Mouse (Mus musculus) CD4-positive, CD25-positive, alpha-beta regulatory T cell, adult 9 weeks (primary cell): ENCODE measurements around the gene Slc5a4a. TPM values are rescaled to one million over a fixed set of nuclear protein-coding genes. Genes with fewer than 3 reads are reported as not detected.

Experiments used
- polyA plus RNA-seq: library from polyadenylated mRNA; unstranded; fragments of 100-300 nt; shearing (Covaris generic); gene quantifications from one replicate; pipeline ENCODE4 v1.2.1, GENCODE M21; 2017

Gene Slc5a4a
- not detected for polyA plus RNA-seq

DNA sequence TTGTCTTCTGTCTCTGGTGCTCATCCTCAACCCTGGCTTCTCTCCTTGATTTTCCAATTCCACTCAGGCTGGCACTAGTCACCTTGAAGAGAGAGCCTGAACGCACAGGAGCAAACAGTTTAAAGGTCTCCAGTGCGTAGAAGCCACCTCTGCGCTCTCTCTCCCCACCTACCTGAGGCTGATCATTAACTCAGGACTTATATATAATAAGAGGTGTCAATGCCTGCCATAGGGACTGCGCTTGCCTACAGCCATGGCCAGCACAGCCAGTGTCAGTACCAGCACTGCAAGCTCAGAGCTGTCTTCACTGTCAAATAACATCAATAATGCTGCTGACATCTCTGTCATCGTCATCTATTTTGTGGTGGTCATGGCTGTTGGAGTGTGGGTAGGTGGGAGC lies at the start of gene Slc5a4a:
Gene Slc5a4a (plus strand): TSS at position 174 of the 400 bp plus-strand sequence.

DNA sequence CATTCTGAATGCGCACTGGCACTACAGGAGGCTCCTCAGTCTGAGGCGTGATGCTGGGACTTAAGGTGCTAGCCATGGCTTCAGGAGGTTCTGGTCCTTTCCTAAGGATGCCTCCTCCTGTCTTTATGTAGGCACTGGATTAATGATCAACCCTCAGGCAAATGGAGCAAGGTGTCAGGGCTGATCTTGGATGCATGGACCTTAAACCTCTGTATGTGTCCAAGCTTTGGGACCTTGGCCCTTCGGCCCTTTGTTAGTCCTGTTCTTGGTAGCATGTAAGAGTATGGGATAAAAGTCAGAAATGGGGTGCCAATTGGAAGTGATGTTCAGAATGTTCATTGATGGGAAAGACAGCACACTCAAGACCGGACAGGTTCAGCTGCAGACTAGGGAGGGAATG lies 36.4 kb upstream of the Slc5a4a start, which contains the start of gene Slc5a4b:
Gene Slc5a4b (minus strand): TSS at position 101 of the 400 bp plus-strand sequence.

GRCm38 (mm10) chr10:76237341-76238225 lies 90.3 kb downstream of the Slc5a4a start, which contains the start of gene Prmt2:
Gene Prmt2, minus strand, starts transcription at chr10:76237865.

Other genes starting within 250 kb of the Slc5a4a start
- 103 TPM for gene Smarcb1, start 225.8 kb upstream of the Slc5a4a start, polyA plus RNA-seq
- 42.4 TPM for gene Chchd10, start 214.3 kb upstream of the Slc5a4a start, polyA plus RNA-seq
- gene Mmp11, start 211.0 kb upstream of the Slc5a4a start, polyA plus RNA-seq: 11.1 TPM
- gene Gm867, start 206.8 kb upstream of the Slc5a4a start, polyA plus RNA-seq: not detected
- gene Vpreb3, start 204.4 kb upstream of the Slc5a4a start, polyA plus RNA-seq: 0.46 TPM
- gene Gm5134, start 192.9 kb upstream of the Slc5a4a start, polyA plus RNA-seq: 2.3 TPM
- gene Zfp280b, start 114.8 kb upstream of the Slc5a4a start, polyA plus RNA-seq: 27.8 TPM
- gene Slc5a4b, start 36.5 kb upstream of the Slc5a4a start, polyA plus RNA-seq: not detected
- 32.8 TPM for gene Prmt2, start 90.4 kb downstream of the Slc5a4a start, polyA plus RNA-seq
- gene S100b, start 106.4 kb downstream of the Slc5a4a start, polyA plus RNA-seq: not detected
- gene Dip2a, start 197.8 kb downstream of the Slc5a4a start, polyA plus RNA-seq: 1.8 TPM